Mouse (Mus musculus) frontal cortex, postnatal 14 days (tissue): ENCODE measurements around the gene Tulp3.
A peak's percentile ranks its signal among the peaks of the same experiment; 100 is the strongest.
"Not testable (repeated sequence)": the region's sequence is repeated elsewhere in the genome, so short reads cannot be mapped to it uniquely, and the experiment has no call there.

Experiments
- DNase-seq, 2 experiments: peaks; one replicate each; pipeline ENCODE4 v3.0.0; 2022; ENCODE audit warnings: low spot score in 2 of 2

Tulp3 gene

DNA sequence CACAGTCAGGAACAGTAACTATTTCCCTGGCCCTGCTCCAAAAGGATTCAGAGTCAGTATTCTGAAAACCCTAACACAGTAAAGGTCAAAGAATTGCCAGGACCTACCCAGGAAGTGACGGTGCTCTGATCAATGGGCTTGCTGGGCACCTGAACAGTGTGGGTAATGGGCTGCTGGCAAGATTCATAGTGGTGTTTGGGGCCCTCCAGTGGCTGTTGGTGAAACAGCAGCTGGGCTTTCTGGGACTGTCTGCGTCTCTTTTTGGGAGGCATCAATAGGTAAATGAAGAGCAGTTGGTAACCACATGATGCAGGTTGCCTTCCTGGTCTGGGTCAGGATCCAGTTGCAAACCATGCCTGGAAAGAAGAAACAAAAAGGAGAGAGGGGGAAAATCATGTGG lies 3.3 kb upstream of the Tulp3 start:
- peak; percentile 48 to 76 for DNase-seq

DNA sequence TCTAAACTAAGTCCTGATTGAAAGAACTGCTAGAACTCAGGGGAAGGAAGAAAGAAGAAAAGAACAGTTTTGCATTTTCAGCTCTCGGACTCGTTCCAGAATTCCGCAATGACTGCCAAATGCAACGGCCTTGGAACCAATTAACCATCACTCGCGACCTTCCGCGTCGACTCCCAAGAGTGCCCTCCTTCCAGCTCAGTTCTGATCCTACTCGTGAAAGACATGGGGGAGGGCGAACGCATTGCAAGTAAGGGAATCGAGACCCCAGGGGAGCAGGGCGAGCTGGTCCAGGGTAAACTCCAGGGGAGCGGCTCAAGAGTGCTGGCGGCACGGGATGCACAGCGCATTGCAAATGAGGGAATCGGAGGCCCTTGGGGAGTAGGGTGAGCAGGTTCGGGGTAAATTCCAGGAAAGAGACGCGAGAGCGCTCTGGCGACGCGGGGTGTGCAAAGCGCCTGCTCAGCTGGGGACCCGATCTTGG lies 410 bp downstream of the Tulp3 start:
- peak; percentile 33 to 57 for DNase-seq

DNA sequence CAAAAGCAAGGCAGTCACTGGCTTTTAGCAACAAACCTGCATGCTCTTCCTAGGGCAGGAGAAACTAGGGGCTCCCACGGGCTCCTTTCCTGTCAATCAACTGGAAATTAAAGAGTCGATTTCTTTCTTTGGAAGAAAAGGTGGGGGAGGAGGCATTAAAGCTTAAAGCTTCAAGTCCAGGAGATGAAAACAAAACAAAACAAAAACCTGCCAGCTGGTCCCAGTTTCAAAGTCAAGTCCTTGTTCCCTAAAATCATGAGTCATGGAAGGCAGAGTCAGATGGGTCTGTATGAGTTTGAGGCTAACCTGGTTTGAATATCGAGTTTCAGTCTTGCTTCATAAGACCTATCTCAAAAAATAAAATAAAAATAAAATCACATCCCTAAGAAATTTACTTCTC lies 1.5 kb downstream of the Tulp3 start:
- DNase-seq = no peak

DNA sequence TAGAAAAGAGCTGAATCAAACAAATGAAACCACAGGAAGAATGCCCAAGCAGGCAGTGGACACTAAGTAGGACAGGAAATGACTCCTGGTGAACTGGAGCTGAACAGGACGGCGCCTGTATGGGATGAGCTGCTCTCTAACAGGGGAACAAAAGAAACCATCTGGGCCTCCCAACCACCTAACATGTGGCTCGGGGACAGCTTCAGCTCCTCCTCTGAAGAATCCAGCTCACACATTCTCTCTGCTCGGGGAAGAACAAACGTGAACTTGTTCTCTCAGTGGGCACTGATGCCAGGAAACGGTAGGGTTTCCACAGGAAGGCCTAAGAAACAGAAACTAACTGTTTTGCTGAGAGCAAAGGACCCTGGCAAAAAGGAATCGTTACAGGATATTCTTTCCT lies 5.9 kb downstream of the Tulp3 start:
- DNase-seq = peak in 1 of 2 experiments; percentile 35

DNA sequence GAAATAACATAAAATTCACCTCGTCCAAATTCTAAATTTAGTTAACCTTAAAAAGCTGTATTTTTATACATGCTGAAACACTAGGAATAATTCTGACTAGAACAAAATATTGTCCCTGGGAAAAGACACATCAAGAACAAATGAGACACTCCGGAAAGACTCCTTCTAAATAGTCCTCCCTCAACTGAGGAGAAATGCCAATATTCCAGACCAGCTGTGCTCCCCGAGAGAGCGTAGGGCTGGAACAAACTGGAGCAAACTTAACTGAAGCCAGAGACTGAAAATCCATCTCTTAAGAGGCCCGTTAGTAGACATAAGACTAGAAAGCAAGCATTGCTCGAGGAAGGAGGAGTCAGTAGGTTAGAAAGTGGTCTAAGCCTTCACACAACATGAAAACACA lies 8.9 kb downstream of the Tulp3 start:
- no peak for DNase-seq

DNA sequence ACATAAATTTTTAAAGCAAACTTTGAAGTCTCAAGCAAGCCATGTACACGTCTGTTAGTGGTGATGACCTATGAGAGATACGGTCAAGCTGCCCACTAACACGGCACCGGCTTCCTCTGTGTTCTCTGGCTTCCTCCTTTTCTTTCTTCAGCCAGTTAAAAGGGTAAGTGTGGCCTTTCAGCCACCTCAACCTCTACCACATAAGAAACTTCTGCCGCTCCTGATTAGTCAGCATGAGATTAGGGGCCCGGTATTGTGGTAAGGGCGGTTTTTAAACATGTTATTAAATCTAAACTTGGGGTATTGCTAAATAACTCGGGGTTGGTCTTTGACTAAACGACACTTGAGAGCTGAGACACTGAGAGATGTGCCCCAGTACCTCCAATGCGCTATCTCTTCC lies 10.0 kb downstream of the Tulp3 start:
- no peak for DNase-seq

DNA sequence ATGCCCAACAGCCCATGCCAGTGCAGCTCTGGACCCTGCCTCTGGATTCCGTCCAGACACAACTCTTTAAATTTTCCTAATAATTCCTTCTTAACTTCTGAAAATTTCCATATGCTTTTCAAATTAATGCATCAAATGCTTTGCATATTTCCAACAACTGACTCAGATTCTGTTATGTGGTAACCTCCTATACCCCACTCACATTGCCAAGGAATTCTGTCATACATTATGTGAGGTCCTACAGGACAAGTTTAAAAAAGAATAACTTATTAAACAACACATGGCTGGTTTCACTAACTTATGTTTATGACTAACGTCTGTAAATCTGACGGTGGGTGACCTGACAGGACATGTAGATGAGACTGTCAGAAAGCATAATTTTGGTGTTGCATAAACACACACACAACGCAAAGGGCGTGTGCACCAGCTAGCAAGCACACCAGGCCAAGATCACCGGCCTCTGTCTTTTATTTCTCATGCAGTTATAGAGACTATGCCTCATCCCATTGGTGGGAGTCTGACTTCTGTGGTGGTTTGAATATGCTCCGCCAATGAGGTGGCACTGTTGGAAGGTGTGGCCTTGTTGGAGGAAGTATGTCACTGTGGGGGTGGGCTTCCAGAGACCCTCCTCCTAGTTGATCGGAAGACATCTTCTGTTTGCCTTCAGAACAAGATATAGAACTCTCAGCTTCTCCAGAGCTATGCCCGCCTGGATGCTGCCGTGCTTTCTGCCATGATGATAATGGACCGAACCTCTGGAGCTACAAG lies 13.5 kb downstream of the Tulp3 start:
- DNase-seq = no peak

DNA sequence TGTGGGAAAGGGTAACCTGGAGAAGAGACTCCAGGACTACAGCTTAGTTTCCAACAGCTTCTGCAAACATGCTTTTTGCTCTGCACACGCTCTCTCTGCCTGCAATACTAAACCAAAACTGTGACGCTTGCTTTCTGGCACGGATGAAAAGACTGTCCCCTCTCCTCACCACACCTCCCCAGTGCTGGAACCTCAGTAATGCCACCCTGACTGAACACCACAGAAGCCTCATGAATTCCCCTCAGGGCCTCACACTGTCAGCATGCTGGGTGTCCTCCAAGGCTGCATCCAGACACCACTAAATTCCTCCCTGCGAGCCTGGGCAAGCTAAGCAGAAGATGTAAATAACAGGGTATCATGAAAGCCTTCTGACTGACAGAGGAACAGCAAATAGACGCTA lies 16.8 kb downstream of the Tulp3 start:
- no peak for DNase-seq

DNA sequence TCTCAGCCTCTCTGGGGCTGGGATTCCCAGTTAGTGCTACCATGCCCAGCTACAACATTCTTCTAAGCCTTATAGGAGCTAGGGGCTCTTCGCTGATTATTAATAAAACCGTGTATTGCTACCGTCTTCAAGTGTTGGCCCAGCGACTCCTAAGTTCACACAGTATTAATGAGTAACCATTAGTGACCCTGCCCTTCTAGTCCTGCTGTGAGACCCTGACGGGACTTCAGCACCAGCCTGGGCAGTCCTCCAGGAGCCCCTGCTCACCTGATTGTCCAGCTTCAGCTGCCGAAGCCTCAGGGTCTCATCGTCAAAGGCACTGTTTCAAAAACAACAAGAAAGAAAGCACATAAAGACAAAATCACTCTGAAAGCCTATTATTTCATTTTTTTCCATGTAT lies 18.2 kb downstream of the Tulp3 start:
- DNase-seq = no peak

DNA sequence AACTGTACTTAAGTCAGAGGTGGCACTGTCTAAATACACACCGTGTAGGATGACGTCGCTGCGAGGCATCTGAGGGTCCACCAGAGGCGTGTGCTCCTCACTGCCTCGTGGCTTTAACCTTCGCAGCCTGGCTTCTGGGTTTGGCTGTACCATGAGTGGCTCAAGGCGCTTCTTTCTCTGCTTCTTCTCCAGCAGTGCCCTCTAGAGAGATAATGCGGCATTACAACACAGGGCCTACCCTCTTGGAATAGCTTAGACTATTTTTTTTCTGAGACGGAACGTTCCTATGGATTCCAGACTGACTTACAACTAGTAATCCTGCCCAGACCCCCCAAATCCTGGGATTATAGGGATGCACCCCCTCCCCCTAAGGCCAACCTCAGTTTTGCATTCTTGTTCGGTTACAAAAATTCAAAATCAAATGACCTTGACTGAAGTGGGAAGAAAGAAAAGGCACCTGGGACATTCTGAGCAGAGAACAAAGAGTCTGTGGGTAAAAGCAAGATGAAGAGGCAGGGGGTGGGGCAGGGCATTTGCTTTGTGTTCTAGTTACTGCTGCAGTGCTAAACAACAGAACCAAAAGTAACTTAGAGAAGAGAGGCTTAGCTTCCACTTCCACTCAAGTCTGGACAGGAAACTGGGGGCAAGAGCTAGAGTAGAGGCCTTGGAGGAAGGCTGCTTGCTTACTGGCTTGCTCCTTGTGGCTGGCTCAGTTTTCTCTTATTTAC lies 21.1 kb downstream of the Tulp3 start:
- peak; percentile 37 to 66 for DNase-seq

DNA sequence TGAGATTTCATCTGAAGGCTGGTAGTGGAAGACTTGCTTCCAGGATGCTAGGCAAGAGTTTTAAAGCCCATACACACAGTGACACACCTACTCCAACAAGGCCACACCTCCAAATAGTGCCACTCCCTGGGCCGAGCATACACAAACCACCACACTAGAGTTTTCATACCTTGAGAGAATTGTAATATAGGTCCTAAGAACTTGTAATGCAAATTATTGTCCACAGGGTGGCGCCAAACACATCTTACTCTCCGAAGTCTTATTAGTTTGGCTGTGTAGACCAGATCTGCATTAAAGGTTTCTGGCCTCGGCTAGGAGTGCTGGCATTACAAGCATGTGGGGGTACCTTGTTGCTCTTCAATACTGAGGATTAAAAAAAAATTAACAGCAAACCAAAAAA lies 37.3 kb downstream of the Tulp3 start:
- peak in 1 of 2 experiments; percentile 48 for DNase-seq

DNA sequence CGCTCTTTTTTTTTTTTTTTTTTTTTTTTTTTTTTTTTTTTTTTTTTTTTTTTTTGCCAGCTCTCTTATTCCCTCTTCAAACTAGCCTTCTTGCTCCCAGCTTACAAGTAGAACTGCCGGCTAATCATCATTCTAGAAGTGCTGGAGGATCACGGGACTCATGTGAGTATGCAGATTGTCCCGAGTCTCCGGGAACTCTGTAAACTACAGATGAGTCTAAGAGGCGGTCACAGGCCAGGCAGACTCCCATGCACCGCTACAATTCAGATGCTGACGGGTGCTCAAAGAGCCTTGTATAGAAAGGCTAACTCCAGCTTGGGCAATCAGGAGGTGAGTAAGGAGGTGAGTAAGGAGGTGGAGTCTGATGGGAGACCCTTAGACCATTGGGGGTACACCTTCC lies 40.1 kb downstream of the Tulp3 start:
- DNase-seq = no peak

DNA sequence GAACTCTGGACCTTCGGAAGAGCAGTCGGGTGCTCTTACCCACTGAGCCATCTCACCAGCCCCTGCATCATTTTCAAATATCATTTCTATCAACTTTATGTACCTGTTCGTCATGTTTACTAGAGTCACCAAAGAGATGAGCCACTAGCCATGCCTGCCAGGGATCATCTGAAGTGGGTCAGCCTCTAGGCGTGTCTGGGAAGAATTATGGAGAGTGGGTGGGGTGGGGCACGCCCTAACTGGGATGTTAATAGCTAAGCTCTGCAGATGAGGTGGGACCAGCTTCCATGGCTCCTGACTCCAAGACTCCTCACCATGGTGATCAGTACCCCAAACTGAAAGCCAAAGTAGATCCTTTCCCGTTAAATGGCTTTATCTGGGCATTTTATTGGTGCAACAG lies 40.9 kb downstream of the Tulp3 start:
- no peak for DNase-seq

DNA sequence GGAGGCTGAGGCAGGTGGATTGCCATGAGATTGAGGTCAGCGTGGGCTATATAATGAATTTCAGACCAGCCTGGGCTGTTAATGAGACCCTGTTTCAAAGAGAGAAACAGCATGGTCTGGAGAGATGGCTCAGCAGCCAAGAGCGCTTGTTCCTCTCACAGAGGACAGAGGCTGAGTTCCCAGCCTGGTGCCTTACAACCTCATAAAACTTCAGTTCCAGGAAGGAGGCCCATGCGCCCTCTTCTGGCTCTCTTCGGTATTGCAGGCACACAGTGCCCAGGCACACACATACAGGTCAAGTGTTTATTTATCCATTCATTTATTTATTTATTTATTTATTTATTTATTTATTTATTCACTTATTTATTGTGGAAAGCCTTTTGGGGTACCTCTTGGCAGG lies 47.3 kb downstream of the Tulp3 start:
- peak in 1 of 2 experiments; percentile 46 for DNase-seq

DNA sequence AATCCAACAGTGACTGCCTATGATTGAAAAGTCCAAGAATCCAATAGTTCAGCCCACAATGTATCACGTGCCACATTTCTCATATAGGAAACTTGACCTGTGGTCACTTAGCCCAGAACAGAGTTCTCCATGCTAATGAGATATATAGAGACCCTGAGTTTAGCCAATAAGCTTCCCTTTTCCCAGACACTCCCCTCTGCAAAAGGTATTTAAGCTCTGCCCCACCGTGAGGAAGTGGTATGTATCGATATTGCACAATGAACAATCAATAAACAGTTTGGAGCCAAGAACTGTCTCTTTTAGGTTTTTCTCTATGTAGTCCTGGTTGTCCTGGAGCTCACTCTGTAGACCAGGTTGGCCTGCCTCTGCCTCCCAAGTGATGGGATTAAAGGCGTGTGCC lies 50.9 kb downstream of the Tulp3 start:
- DNase-seq = no peak

DNA sequence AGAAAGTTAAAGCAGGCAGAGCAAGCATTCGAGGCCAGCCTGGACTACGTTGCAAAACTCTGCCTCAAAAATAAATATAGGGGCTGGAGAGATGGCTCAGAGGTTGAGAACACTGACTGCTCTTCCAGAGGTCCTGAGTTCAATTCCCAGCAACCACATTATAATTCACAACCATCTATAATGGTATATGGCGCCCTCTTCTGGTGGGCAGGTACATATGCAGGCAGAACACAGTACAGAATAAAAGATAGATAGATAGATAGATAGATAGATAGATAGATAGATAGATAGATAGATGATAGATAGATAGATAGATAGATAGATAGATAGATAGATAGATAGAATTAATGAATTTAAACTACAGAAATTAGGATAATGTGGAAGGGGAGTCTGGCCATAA lies 53.0 kb downstream of the Tulp3 start:
- not testable (repeated sequence) for DNase-seq

DNA sequence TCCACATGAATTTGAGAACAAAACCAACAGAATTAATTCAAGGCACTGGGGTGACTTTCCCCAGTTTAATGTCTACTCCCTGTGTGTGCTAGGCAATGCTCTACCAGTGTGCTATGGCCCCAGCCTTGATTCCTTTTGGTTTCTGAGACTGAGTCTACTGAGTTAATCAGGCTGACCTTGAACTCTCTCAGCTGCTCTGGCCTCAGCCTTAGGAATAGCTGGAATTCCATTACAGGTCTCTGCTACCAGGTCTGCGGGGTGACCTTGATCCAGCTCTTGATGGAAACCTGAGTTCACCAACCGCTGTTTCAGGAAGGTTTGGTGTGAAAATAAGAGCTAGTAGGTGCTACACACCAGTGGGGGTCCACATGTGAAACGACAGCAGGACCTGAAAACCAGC lies 53.8 kb downstream of the Tulp3 start:
- DNase-seq = no peak

DNA sequence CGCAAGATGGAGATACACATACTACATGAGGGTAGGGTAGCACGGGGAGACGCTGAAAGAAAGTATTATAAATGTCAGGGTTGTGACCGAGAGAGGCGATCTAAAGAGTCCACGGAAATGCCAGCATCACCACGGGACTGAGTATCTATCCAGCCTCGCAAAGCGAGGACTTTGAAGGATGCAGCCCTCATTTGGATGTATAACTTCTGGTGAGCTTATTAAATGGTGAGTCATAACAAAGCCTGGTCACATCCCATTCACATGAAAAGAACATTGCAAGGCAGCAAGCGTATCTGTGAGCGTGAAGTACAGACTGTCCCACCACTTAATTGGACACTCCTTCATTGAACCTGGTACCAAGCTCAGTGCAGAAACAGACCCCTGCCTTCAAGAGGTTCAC lies 54.2 kb downstream of the Tulp3 start:
- DNase-seq = no peak

DNA sequence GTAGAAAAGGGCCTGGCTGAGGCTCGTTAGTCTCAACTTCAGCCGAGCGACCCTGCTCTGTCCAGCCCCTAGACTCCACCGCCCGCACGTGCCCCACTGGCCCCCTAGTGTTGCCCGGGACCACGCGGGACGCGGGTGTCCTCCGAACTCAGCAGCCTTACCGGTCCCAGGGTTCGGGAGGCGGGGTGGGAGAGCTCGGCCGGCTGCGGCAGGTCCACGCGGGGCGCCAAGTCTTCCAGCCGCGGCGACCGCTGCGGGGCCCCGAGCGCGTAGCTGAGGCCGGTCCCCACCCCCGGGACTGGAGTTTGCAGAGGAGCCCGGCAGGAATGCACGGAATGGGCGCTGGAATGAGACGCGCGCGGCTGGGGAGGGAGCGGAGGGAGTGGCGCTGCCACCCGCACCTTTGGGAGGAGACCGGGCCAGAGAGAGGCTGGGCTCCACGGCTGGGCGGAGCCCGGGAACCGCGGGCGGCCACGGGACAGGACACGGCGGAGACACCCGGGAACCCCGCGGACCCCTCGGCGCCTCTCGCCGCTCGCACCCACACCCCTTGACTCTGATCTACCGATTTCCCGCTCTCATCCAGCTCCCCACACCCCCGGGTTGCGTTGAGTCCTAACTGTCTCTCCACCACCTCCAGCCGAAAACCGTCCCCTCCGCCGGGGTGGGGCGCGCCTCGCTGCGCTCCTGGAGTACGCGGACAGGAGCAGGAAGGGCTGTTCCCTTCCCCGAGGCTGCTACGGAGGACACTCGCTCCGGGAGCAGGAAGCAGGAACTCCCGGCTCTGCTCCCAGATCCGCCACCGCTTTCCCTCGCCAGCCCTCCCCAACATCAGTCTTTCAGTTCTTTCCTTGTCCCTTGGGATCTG lies 55.3 kb downstream of the Tulp3 start, which contains the start of gene Tead4:
Gene Tead4, minus strand, starts transcription at position 690 of the 868 bp plus-strand sequence.
- DNase-seq = no peak

DNA sequence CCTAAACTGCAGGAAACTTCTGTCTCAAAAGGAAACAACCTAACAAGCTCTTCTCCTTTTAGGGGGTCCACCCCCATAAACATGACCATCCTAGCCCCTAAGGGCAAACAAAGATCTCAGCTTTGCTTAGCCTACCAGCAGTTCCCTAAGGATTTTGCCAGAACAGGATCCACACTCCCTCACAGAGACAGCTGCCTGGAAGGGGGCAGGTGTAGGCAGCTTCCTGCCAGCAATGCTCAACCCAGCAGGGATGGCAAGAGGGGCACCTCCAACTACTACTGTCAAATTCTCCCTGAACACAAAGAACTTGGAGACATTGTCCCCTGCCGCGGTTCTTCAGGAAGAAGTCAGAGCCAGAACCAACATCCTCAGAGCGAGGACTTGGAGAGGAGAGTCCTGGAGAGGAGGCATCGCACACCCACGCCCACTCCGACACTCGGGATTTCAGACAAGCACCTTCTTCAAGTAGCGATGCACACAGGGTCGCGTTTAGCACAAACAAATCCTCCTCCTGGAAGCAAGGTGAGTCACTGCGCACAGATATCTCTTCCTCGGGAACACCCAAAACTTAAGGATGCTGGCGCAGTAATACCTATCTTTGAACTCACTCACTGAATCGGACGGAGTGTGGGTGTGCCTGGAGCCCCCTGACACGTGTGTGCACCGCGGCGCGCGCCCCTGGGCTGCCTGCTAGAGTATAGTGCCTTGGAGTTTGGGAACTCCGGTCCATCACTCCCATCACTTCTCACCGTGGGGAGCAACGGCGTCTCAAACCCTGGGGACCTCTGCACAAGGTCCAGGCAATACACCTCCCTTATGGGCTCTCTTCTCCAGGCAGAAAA lies 56.1 kb downstream of the Tulp3 start:
- peak in 1 of 2 experiments; percentile 15 for DNase-seq

DNA sequence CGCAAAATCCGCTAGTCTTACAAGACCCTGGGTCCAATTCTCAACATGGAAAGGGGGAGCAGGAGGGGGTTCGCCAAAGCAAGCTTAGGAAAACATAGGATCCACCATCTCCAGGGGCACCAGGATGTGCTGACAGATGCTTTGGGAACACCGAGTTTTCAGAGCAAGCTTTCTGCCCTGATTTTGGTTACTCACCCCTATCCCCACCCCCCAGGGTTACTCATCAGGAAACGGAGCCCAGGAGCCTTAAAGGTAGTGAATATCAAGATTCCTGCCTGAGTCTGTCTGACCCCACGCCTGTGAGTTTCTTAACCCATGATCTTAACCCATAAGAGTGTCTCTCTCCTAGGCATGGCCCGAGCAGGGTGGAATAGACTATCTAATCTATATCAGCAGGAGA lies 57.4 kb downstream of the Tulp3 start:
- no peak for DNase-seq
